Mouse (Mus musculus): Measurements from ENCODE around the gene Gid8. TPM values are rescaled to one million over a fixed set of nuclear protein-coding genes. Genes with fewer than 3 reads are reported as not detected.

The Gid8 gene
- polyA plus RNA-seq, 1 experiment from 2014 or later, result 45.3 TPM

DNA sequence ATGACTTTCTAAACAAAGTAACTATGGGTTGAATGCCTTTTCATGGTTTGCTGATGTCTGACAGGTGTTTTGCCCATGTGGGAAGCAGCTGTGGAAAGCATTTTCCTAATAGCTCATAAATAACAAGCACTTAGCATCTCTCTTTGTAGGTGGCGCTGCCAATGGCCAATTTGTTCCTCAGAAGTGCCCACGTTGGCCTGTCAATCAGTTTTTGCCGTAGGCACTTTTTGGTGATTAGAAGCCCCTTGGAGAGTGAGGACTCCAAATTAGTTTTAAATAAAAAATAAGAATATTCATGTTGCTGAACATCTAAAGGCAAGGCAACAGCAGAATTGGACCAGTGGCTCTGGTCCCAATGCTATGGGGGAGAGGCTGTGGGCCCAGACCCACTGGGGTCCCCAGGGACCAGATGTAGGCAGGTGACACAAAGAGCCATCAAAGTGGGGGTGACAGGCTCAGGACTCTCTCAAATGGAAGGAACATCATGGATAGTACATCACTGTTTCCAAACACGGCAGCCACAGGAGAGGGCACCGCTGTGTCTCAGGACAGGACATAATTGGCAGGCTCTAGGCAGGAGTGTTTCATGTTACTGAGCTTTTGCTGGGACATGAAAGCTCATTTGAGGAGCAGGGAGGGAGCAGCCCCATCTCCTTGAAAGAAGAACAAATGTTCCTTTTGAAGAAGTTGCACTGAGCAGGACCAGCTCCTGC is 45.2 kb downstream of the Gid8 start:
- H3K4me2 ChIP-seq, result no peak overlapping the region
- H3K4me3 ChIP-seq, result no peak overlapping the region
- H3K27ac ChIP-seq, result no peak overlapping the region
- no peak overlapping the region for H3K9ac ChIP-seq
- H3K9me3 ChIP-seq (replicated peaks), result no peaks in the 10 kb centered on the region
- no peaks in the 10 kb centered on the region for H3K4me1 ChIP-seq (replicated peaks)
- no peaks in the 10 kb centered on the region for H3K36me3 ChIP-seq
- no peak for ATAC-seq (replicated peaks; ENCODE audit: insufficient number of reproducible peaks, insufficient read depth, low FRiP score, low read depth)
- H3K27me3 ChIP-seq, result peaks cover 25% of the 10 kb centered on the region
- 67% methylated on average over 5 of the region's 5 CpGs for WGBS

DNA sequence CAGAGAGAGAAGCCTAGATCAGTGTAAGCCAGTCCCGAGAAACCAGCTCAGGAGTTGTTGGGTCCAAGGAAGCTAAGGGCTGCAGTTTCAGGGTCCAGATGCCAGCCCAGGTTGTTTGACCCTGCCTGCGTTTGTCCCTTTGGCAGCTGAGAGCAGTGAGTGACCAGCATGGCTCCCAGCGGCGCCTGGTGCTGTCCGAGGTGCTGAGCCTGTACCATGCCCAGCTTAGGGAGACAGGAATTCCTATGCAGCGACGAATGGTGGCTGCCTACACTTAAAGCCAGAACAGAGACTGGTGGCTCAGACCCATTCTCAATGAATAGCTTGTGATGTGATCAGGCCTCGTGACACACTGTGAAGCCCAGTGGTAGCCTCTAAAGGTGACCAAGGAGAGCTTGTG is 46.0 kb downstream of the Gid8 start:
- Histone ChIP-seq H3K4me3 (no peak overlapping the region), H3K9ac (no peak overlapping the region), H3K4me1 (replicated peaks) (no peaks in the 10 kb centered on the region), H3K4me2 (no peak overlapping the region), H3K27ac (no peak overlapping the region), H3K36me3 (no peaks in the 10 kb centered on the region), H3K27me3 (peaks cover 30% of the 10 kb centered on the region), H3K9me3 (replicated peaks) (no peaks in the 10 kb centered on the region)
- ATAC-seq (replicated peaks; ENCODE audit: insufficient number of reproducible peaks, insufficient read depth, low FRiP score, low read depth), result peak; percentile 47; the same call in 1 of the 2 replicates
- WGBS, result 2% methylated on average over 8 of the region's 8 CpGs

DNA sequence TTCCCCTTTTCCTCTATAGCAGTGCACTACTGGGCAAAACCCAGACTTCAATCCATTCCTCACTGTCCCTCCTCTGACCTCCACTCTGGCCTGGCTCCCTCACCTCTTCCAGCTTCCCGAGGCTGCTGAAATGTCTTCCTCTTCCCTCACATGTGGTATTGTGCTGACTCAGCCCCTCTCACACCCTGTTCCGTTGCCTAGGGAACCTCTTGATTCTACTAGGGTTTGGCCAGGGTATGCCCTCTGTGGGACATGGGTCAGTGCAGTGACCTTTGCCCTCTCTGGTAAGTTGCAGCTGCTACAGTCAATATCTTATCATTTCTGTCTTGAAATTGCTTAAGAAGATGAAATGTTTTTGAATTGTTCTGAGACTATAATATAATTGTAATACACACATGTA is 46.9 kb downstream of the Gid8 start:
- Histone ChIP-seq H3K4me2 (no peak overlapping the region), H3K36me3 (no peaks in the 10 kb centered on the region), H3K27ac (no peak overlapping the region), H3K4me1 (replicated peaks) (no peaks in the 10 kb centered on the region), H3K4me3 (no peak overlapping the region), H3K9me3 (replicated peaks) (no peaks in the 10 kb centered on the region), H3K9ac (no peak overlapping the region), H3K27me3 (peaks cover 38% of the 10 kb centered on the region)
- ATAC-seq (replicated peaks; ENCODE audit: insufficient number of reproducible peaks, insufficient read depth, low FRiP score, low read depth), result no peak
- 35% methylated on average over 2 of the region's 2 CpGs for WGBS

DNA sequence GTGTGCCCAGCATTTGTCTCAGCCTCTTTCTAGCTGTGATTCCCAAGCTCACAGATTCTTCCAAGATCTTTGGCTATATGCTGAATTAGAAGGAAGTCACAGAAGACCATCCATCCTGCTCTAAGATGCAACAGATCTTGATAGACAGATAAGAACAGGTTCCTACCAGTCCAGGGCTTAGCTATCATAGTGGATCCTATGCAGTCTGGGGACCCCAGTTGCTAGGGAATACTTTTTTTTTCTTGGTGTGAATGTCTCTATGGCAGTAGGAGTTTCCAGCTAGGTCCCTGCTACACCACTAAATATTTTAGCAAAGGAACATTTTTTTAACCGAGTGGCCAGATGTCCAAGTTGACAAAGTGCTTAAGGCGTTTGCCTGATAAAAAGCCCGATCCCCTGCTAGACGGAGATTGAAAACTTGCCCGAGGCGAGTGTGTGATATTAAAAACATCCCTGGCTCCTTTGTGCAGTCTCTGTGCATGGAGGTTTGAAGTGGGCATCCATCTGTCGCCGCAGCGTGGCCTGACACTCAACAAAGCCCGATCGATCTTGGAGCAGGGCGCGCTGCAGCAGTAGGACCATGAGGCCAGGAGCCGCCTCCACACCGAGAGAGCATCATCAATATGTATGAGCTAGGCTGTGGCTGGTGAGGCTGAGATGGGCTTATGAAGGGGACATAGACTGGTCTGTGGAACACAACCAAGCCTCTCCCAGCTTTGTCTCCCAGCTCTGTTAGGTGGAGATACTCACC is 48.8 kb downstream of the Gid8 start:
- no peak overlapping the region for H3K4me2 ChIP-seq
- no peaks in the 10 kb centered on the region for H3K4me1 ChIP-seq (replicated peaks)
- no peak for ATAC-seq (replicated peaks; ENCODE audit: insufficient number of reproducible peaks, insufficient read depth, low FRiP score, low read depth)
- peaks cover 44% of the 10 kb centered on the region for H3K27me3 ChIP-seq
- no peak overlapping the region for H3K9ac ChIP-seq
- no peak overlapping the region for H3K27ac ChIP-seq
- no peaks in the 10 kb centered on the region for H3K9me3 ChIP-seq (replicated peaks)
- H3K36me3 ChIP-seq, result no peaks in the 10 kb centered on the region
- H3K4me3 ChIP-seq, result no peak overlapping the region
- 44% methylated on average over 15 of the region's 15 CpGs for WGBS

DNA sequence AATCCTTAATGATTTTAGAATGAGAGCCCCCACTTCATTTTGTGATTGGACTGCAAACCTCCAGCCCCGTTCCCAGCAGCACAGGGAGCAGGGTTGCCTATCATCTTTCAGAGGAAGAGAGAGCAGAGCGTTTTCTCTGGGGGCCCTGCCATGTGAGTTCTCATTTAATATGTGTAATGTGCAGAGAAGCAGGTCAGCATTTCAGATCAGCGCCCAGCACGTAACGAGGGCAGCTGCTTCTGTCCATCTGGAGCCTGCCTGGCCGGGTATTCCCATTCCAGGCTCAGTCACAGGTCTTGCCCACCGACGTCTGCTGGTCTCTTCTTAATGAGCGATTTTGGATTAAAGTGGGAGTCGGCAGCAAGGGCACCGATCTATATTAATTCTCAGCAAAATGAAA is 55.1 kb downstream of the Gid8 start:
- ATAC-seq (replicated peaks; ENCODE audit: insufficient number of reproducible peaks, insufficient read depth, low FRiP score, low read depth), result no peak
- Histone ChIP-seq H3K4me3 (no peak overlapping the region), H3K4me2 (no peak overlapping the region), H3K9me3 (replicated peaks) (no peaks in the 10 kb centered on the region), H3K27ac (no peak overlapping the region), H3K4me1 (replicated peaks) (no peaks in the 10 kb centered on the region), H3K9ac (no peak overlapping the region), H3K36me3 (no peaks in the 10 kb centered on the region), H3K27me3 (peaks cover 38% of the 10 kb centered on the region)
- WGBS, result 72% methylated on average over 11 of the region's 11 CpGs

DNA sequence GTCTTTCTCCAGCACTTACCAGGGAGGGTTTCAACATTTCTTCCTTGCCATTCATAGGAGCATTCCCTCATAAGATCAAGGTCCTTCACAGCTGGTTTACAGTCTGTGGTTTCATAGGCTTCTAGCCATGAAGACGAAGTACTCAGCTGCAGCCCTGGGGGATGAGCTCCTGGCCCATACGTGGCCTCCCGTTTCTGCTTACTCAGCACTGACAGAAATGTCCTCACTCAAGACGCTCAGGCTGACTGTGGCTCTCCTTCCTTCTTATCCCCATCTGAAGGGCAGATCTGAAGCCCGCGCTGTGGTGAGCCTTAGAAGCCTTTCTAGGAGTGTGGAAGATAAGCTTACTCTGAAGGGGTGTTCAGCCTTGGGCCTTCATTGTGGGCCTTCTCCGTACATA is 55.8 kb downstream of the Gid8 start:
- H3K4me1 ChIP-seq (replicated peaks), result no peaks in the 10 kb centered on the region
- WGBS, result 69% methylated on average over 7 of the region's 7 CpGs
- H3K27ac ChIP-seq, result no peak overlapping the region
- H3K4me2 ChIP-seq, result no peak overlapping the region
- H3K9ac ChIP-seq, result no peak overlapping the region
- H3K36me3 ChIP-seq, result no peaks in the 10 kb centered on the region
- no peak for ATAC-seq (replicated peaks; ENCODE audit: insufficient number of reproducible peaks, insufficient read depth, low FRiP score, low read depth)
- no peaks in the 10 kb centered on the region for H3K9me3 ChIP-seq (replicated peaks)
- H3K4me3 ChIP-seq, result no peak overlapping the region
- peaks cover 40% of the 10 kb centered on the region for H3K27me3 ChIP-seq

Other genes starting within 250 kb of the Gid8 start
- 1.2 and 1.8 TPM in 2 replicates for gene Ntsr1, start 210.1 kb upstream of the Gid8 start, polyA plus RNA-seq (2015; fragmentation: Nextera tagmentation; extraction: Ambion mirVana)
- 22.3 and 24.3 TPM in 2 replicates for gene Mrgbp, start 128.8 kb upstream of the Gid8 start, polyA plus RNA-seq (2015; fragmentation: Nextera tagmentation; extraction: Ambion mirVana)
- gene Ogfr, start 120.9 kb upstream of the Gid8 start, polyA plus RNA-seq (2015; fragmentation: Nextera tagmentation; extraction: Ambion mirVana), result 42.6 and 51.1 TPM in 2 replicates
- gene Col9a3, start 112.3 kb upstream of the Gid8 start, polyA plus RNA-seq (2015; fragmentation: Nextera tagmentation; extraction: Ambion mirVana), result 12.7 and 30.0 TPM in 2 replicates
- 0.05 and 0.10 TPM in 2 replicates for gene Tcfl5, start 67.4 kb upstream of the Gid8 start, polyA plus RNA-seq (2015; fragmentation: Nextera tagmentation; extraction: Ambion mirVana)
- 14.0 and 19.0 TPM in 2 replicates for gene Dido1, start 118 bp upstream of the Gid8 start, polyA plus RNA-seq (2015; fragmentation: Nextera tagmentation; extraction: Ambion mirVana)
- 0.48 and 1.7 TPM in 2 replicates for gene Slc17a9, start 15.1 kb downstream of the Gid8 start, polyA plus RNA-seq (2015; fragmentation: Nextera tagmentation; extraction: Ambion mirVana)
- gene Bhlhe23, start 66.8 kb downstream of the Gid8 start, polyA plus RNA-seq (2015; fragmentation: Nextera tagmentation; extraction: Ambion mirVana), result not detected in 2 replicates
- 32.9 and 42.2 TPM in 2 replicates for gene Ythdf1, start 210.8 kb downstream of the Gid8 start, polyA plus RNA-seq (2015; fragmentation: Nextera tagmentation; extraction: Ambion mirVana)
- 0.11 TPM in 1 of 2 replicates, not detected in the other for gene Birc7, start 218.9 kb downstream of the Gid8 start, polyA plus RNA-seq (2015; fragmentation: Nextera tagmentation; extraction: Ambion mirVana)
- gene Nkain4, start 244.6 kb downstream of the Gid8 start, polyA plus RNA-seq (2015; fragmentation: Nextera tagmentation; extraction: Ambion mirVana), result 38.2 and 49.5 TPM in 2 replicates

Data from heart, embryonic 15.5 days (tissue).